Mouse (Mus musculus) mammary gland, adult 2 months (tissue): Measurements from ENCODE around the gene Fhl5. TPM values are rescaled to one million over a fixed set of nuclear protein-coding genes. Genes with fewer than 3 reads are reported as not detected.

Source experiments
- polyA plus RNA-seq: library from polyadenylated mRNA; depleted of rRNA; stranded (reverse); fragments of >200 nt; gene quantifications from 2 replicates; pipeline ENCODE4 v1.2.3, GENCODE M21; 2012; ENCODE audit warnings: low replicate concordance; rRNA removed

The Fhl5 gene
- 0.63 and 3.0 TPM in 2 replicates for polyA plus RNA-seq

DNA sequence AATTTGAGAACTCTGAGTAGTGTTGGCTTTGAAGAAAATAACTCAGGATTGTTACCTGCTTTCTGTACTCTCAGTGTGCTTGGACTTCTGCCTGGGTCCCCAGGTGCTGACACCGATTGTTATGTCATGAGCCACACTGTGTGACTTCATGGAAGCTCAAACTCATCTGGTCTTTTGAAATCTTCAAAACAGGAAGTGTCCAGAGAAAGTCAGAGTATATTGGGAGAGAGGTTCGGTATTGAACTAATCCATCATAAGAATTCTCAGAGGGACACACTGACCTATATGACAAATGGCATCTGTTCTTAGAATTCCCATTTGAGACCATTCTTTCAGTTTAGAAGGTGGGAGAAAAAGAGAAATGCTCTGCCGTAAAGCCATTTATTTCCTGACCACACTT is at the start of gene Fhl5:
Gene Fhl5, minus strand, starts transcription at position 101 of the 400 bp plus-strand sequence.

DNA sequence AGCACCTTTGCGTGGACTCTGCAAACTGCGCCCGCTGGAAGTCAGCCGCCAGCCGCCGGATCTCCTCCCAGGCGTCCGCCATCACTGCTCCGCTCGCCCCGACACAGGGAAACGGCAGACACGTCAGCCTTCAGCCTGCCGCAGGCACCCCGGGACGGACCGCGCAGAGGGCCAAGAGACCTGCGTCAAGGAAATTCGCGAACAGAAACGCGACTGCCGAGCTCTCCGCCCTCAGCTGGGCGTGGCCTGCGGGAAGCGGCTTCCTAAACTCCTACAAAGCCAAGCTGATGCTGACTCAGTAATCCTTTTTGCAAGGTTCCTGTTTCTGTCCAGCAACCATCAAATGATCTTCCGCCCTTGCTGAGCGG is 39.0 kb upstream of the Fhl5 start, which contains the start of gene Ufl1:
Gene Ufl1, minus strand, starts transcription at position 151 of the 368 bp plus-strand sequence.

Other genes starting within 250 kb of the Fhl5 start
- 2.0 and 4.2 TPM in 2 replicates for gene Ufl1, start 38.9 kb upstream of the Fhl5 start, polyA plus RNA-seq